Mouse (Mus musculus) mesoderm, embryonic 11.5 days (tissue): ENCODE results near the gene Msrb1.
A peak's percentile ranks its signal among the peaks of the same experiment; 100 is the strongest.
"Not testable (repeated sequence)": the region's sequence is repeated elsewhere in the genome, so short reads cannot be mapped to it uniquely, and the experiment has no call there.

Source experiments
- DNase-seq: peaks from one replicate; pipeline ENCODE4 v3.0.0-alpha.2; 2012; ENCODE audit warnings: low read depth, low spot score

Gene Msrb1

GRCm38 (mm10) chr17:24719494-24720222, 16.8 kb upstream of the Msrb1 start:
- peak; percentile 99 for DNase-seq

GRCm38 (mm10) chr17:24720616-24721015, 15.8 kb upstream of the Msrb1 start:
- not testable (repeated sequence) for DNase-seq

GRCm38 (mm10) chr17:24721383-24721955, 15.0 kb upstream of the Msrb1 start:
- not testable (repeated sequence) for DNase-seq

GRCm38 (mm10) chr17:24722220-24722924, 14.1 kb upstream of the Msrb1 start:
- DNase-seq = no peak

GRCm38 (mm10) chr17:24723122-24723880, 13.1 kb upstream of the Msrb1 start:
- no peak for DNase-seq

- no peak for DNase-seq
Observed at GRCm38 (mm10) chr17:24723881-24724180, 12.6 kb upstream of the Msrb1 start.

- DNase-seq = peak; percentile 97
Observed at GRCm38 (mm10) chr17:24724184-24724583, 12.3 kb upstream of the Msrb1 start, which contains the start of gene Ndufb10. TSS of gene Ndufb10 (minus strand) at chr17:24724478.

- no peak for DNase-seq
Observed at GRCm38 (mm10) chr17:24725637-24726390, 10.6 kb upstream of the Msrb1 start.

- DNase-seq = no peak
Observed at GRCm38 (mm10) chr17:24727618-24728017, 8.8 kb upstream of the Msrb1 start, which contains the start of gene Rpl3l. TSS of gene Rpl3l (plus strand) at chr17:24727820.

- DNase-seq = no peak
Observed at GRCm38 (mm10) chr17:24728184-24728583, 8.3 kb upstream of the Msrb1 start.

- DNase-seq = no peak
Observed at GRCm38 (mm10) chr17:24729067-24729466, 7.4 kb upstream of the Msrb1 start.

- DNase-seq = no peak
Observed at GRCm38 (mm10) chr17:24730787-24731186, 5.7 kb upstream of the Msrb1 start.

- no peak for DNase-seq
Observed at GRCm38 (mm10) chr17:24732233-24732935, 4.1 kb upstream of the Msrb1 start.

GRCm38 (mm10) chr17:24733434-24734050, 2.9 kb upstream of the Msrb1 start:
- DNase-seq = no peak

- no peak for DNase-seq
Observed at GRCm38 (mm10) chr17:24734513-24734912, 1.9 kb upstream of the Msrb1 start.

GRCm38 (mm10) chr17:24735446-24735845, 996 bp upstream of the Msrb1 start:
- DNase-seq = no peak

GRCm38 (mm10) chr17:24737135-24737810, 831 bp downstream of the Msrb1 start:
- no peak for DNase-seq

GRCm38 (mm10) chr17:24738238-24738637, 1.8 kb downstream of the Msrb1 start:
- DNase-seq = no peak

GRCm38 (mm10) chr17:24739926-24740325, 3.5 kb downstream of the Msrb1 start:
- no peak for DNase-seq

GRCm38 (mm10) chr17:24742307-24742706, 5.9 kb downstream of the Msrb1 start:
- DNase-seq = no peak
